Mouse (Mus musculus) brain, embryonic 14.5 days (tissue): ENCODE measurements at regions not wholly inside any gene's neighbourhood (a gene's known extent, or its start where the extent isn't known, plus 50 kb on each side); places are given as distances from the start of the nearest gene placed in this dataset.

ENCODE experiments used
- CTCF ChIP-seq: fragments of 200-500 bp; IDR thresholded peaks from 2 replicates; pipeline ENCODE4 v1.5.1; 2012; ENCODE audit warnings: inconsistent platforms, mild to moderate bottlenecking, moderate library complexity, borderline replicate concordance; ENCODE audit not compliant: insufficient read depth, insufficient read length; ENCODE audit errors: extremely low read depth
- POLR2A ChIP-seq: fragments of 200-500 bp; IDR thresholded peaks from 2 replicates; pipeline ENCODE4 v1.6.1; 2012; ENCODE audit warnings: mild to moderate bottlenecking, inconsistent platforms, borderline replicate concordance; ENCODE audit not compliant: poor library complexity, insufficient read depth, insufficient read length, severe bottlenecking; ENCODE audit errors: extremely low read depth

- TF ChIP-seq CTCF (no peak), POLR2A (no peak)
Observed at GRCm38 (mm10) chr3:37909821-37910220, 185.5 kb upstream of the Gm5148 start.
